Mouse (Mus musculus): Measurements from ENCODE around the gene Odf3. TPM values are rescaled to one million over a fixed set of nuclear protein-coding genes. Genes with fewer than 3 reads are reported as not detected.

Odf3 gene
- polyA plus RNA-seq, 1 experiment = not detected

- Histone ChIP-seq H3K27ac (ENCODE audit: insufficient read depth, low read length) (no peak overlapping the region), H3K27me3 (ENCODE audit: control insufficient read depth, insufficient read depth, low read length, poor library complexity, severe bottlenecking) (no peaks in the 10 kb centered on the region), H3K4me3 (ENCODE audit: low read depth, low read length) (no peak overlapping the region), H3K9me3 (replicated peaks; ENCODE audit: control insufficient read depth, insufficient read depth, low read length, poor library complexity, severe bottlenecking) (no peaks in the 10 kb centered on the region), H3K4me1 (ENCODE audit: control insufficient read depth, insufficient read depth, low read length) (no peaks in the 10 kb centered on the region), H3K9ac (ENCODE audit: low read depth, poor library complexity, severe bottlenecking) (no peak overlapping the region), H3K36me3 (ENCODE audit: control insufficient read depth, insufficient read depth, low read length, poor library complexity, severe bottlenecking) (peaks cover 31% of the 10 kb centered on the region)
- TF ChIP-seq CTCF (IDR thresholded peaks at IDR 0.05; ENCODE audit: low read depth, low read length) (no peak), EP300 (IDR thresholded peaks at IDR 0.05; ENCODE audit: insufficient read depth, low read depth, low read length) (no peak), POLR2A (IDR thresholded peaks at IDR 0.05; ENCODE audit: insufficient read depth, low read length) (no peak)
Observed at GRCm38 (mm10) chr7:140812850-140813249, 34.8 kb upstream of the Odf3 start.

- Histone ChIP-seq H3K36me3 (ENCODE audit: control insufficient read depth, insufficient read depth, low read length, poor library complexity, severe bottlenecking) (peaks cover 10% of the 10 kb centered on the region), H3K4me3 (ENCODE audit: low read depth, low read length) (no peak overlapping the region), H3K27me3 (ENCODE audit: control insufficient read depth, insufficient read depth, low read length, poor library complexity, severe bottlenecking) (no peaks in the 10 kb centered on the region), H3K4me1 (ENCODE audit: control insufficient read depth, insufficient read depth, low read length) (peaks cover 1% of the 10 kb centered on the region), H3K9ac (ENCODE audit: low read depth, poor library complexity, severe bottlenecking) (no peak overlapping the region), H3K27ac (ENCODE audit: insufficient read depth, low read length) (no peak overlapping the region), H3K9me3 (replicated peaks; ENCODE audit: control insufficient read depth, insufficient read depth, low read length, poor library complexity, severe bottlenecking) (no peaks in the 10 kb centered on the region)
- no peak for TF ChIP-seq CTCF (IDR thresholded peaks at IDR 0.05; ENCODE audit: low read depth, low read length)
- no peak for TF ChIP-seq EP300 (IDR thresholded peaks at IDR 0.05; ENCODE audit: insufficient read depth, low read depth, low read length)
- no peak for TF ChIP-seq POLR2A (IDR thresholded peaks at IDR 0.05; ENCODE audit: insufficient read depth, low read length)
Observed at GRCm38 (mm10) chr7:140820173-140820572, 27.4 kb upstream of the Odf3 start.

GRCm38 (mm10) chr7:140821305-140821652, 26.3 kb upstream of the Odf3 start:
- Histone ChIP-seq H3K9me3 (replicated peaks; ENCODE audit: control insufficient read depth, insufficient read depth, low read length, poor library complexity, severe bottlenecking) (no peaks in the 10 kb centered on the region), H3K27ac (ENCODE audit: insufficient read depth, low read length) (peak overlapping the region; percentile 12; the same call in 1 of the 2 replicates), H3K27me3 (ENCODE audit: control insufficient read depth, insufficient read depth, low read length, poor library complexity, severe bottlenecking) (no peaks in the 10 kb centered on the region), H3K4me1 (ENCODE audit: control insufficient read depth, insufficient read depth, low read length) (peaks cover 1% of the 10 kb centered on the region), H3K36me3 (ENCODE audit: control insufficient read depth, insufficient read depth, low read length, poor library complexity, severe bottlenecking) (peaks cover 10% of the 10 kb centered on the region), H3K4me3 (ENCODE audit: low read depth, low read length) (peak overlapping the region; percentile 94), H3K9ac (ENCODE audit: low read depth, poor library complexity, severe bottlenecking) (peak overlapping the region; percentile 59)
- TF ChIP-seq EP300 (IDR thresholded peaks at IDR 0.05; ENCODE audit: insufficient read depth, low read depth, low read length) (no peak), CTCF (IDR thresholded peaks at IDR 0.05; ENCODE audit: low read depth, low read length) (no peak), POLR2A (IDR thresholded peaks at IDR 0.05; ENCODE audit: insufficient read depth, low read length) (no peak)

- peak within 1 kb of the TSS; percentile 12; the same call in 1 of the 2 replicates for H3K27ac ChIP-seq (ENCODE audit: insufficient read depth, low read length)
- peak within 1 kb of the TSS; percentile 59 for H3K9ac ChIP-seq (ENCODE audit: low read depth, poor library complexity, severe bottlenecking)
- peak within 1 kb of the TSS; percentile 94 for H3K4me3 ChIP-seq (ENCODE audit: low read depth, low read length)
- peaks cover 1% of the 10 kb centered on the region for H3K4me1 ChIP-seq (ENCODE audit: control insufficient read depth, insufficient read depth, low read length)
- no peaks in the 10 kb centered on the region for H3K27me3 ChIP-seq (ENCODE audit: control insufficient read depth, insufficient read depth, low read length, poor library complexity, severe bottlenecking)
- H3K36me3 ChIP-seq (ENCODE audit: control insufficient read depth, insufficient read depth, low read length, poor library complexity, severe bottlenecking) = peaks cover 10% of the 10 kb centered on the region
- no peaks in the 10 kb centered on the region for H3K9me3 ChIP-seq (replicated peaks; ENCODE audit: control insufficient read depth, insufficient read depth, low read length, poor library complexity, severe bottlenecking)
- TF ChIP-seq EP300 (IDR thresholded peaks at IDR 0.05; ENCODE audit: insufficient read depth, low read depth, low read length) (0 out of 2 replicates have a peak, but pooled peaks have one; percentile 15), CTCF (IDR thresholded peaks at IDR 0.05; ENCODE audit: low read depth, low read length) (no peak), POLR2A (IDR thresholded peaks at IDR 0.05; ENCODE audit: insufficient read depth, low read length) (peak; percentile 59)
Observed at GRCm38 (mm10) chr7:140821653-140822329, 25.8 kb upstream of the Odf3 start, which contains the start of gene Zfp941. Gene Zfp941 (minus strand): TSS chr7:140822178.

GRCm38 (mm10) chr7:140822731-140823130, 24.9 kb upstream of the Odf3 start:
- H3K4me3 ChIP-seq (ENCODE audit: low read depth, low read length) = no peak overlapping the region
- no peak overlapping the region for H3K27ac ChIP-seq (ENCODE audit: insufficient read depth, low read length)
- peaks cover 5% of the 10 kb centered on the region for H3K36me3 ChIP-seq (ENCODE audit: control insufficient read depth, insufficient read depth, low read length, poor library complexity, severe bottlenecking)
- TF ChIP-seq EP300 (IDR thresholded peaks at IDR 0.05; ENCODE audit: insufficient read depth, low read depth, low read length) = no peak
- no peak for TF ChIP-seq CTCF (IDR thresholded peaks at IDR 0.05; ENCODE audit: low read depth, low read length)
- peaks cover 1% of the 10 kb centered on the region for H3K4me1 ChIP-seq (ENCODE audit: control insufficient read depth, insufficient read depth, low read length)
- H3K9ac ChIP-seq (ENCODE audit: low read depth, poor library complexity, severe bottlenecking) = no peak overlapping the region
- no peaks in the 10 kb centered on the region for H3K27me3 ChIP-seq (ENCODE audit: control insufficient read depth, insufficient read depth, low read length, poor library complexity, severe bottlenecking)
- H3K9me3 ChIP-seq (replicated peaks; ENCODE audit: control insufficient read depth, insufficient read depth, low read length, poor library complexity, severe bottlenecking) = no peaks in the 10 kb centered on the region

GRCm38 (mm10) chr7:140828171-140828881, 19.3 kb upstream of the Odf3 start:
- no peak overlapping the region for H3K4me3 ChIP-seq (ENCODE audit: low read depth, low read length)
- no peaks in the 10 kb centered on the region for H3K27me3 ChIP-seq (ENCODE audit: control insufficient read depth, insufficient read depth, low read length, poor library complexity, severe bottlenecking)
- no peaks in the 10 kb centered on the region for H3K4me1 ChIP-seq (ENCODE audit: control insufficient read depth, insufficient read depth, low read length)
- TF ChIP-seq CTCF (IDR thresholded peaks at IDR 0.05; ENCODE audit: low read depth, low read length) = peak; percentile 20
- no peak for TF ChIP-seq EP300 (IDR thresholded peaks at IDR 0.05; ENCODE audit: insufficient read depth, low read depth, low read length)
- no peak overlapping the region for H3K9ac ChIP-seq (ENCODE audit: low read depth, poor library complexity, severe bottlenecking)
- H3K9me3 ChIP-seq (replicated peaks; ENCODE audit: control insufficient read depth, insufficient read depth, low read length, poor library complexity, severe bottlenecking) = no peaks in the 10 kb centered on the region
- H3K27ac ChIP-seq (ENCODE audit: insufficient read depth, low read length) = no peak overlapping the region
- H3K36me3 ChIP-seq (ENCODE audit: control insufficient read depth, insufficient read depth, low read length, poor library complexity, severe bottlenecking) = no peaks in the 10 kb centered on the region

Measured in ES-Bruce4 (cell line).